Mouse (Mus musculus) C2C12 (cell line): Measurements from ENCODE around the gene Mff. TPM values are rescaled to one million over a fixed set of nuclear protein-coding genes. Genes with fewer than 3 reads are reported as not detected.

Source experiments
- H3K27me3 ChIP-seq: one replicate; pipeline ENCODE4 v1.6.1; 2011; ENCODE audit not compliant: control insufficient read depth, insufficient read depth, insufficient read length
- H3K36me3 ChIP-seq: one replicate; pipeline ENCODE4 v1.6.1; 2011; ENCODE audit not compliant: control insufficient read depth, insufficient read depth
- H3K4me3 ChIP-seq: one replicate; pipeline ENCODE4 v1.5.1; 2011; ENCODE audit warnings: mild to moderate bottlenecking, control low read depth; ENCODE audit not compliant: poor library complexity, insufficient read depth, severe bottlenecking
- H3K79me2 ChIP-seq: one replicate; pipeline ENCODE4 v1.6.1; 2011; ENCODE audit not compliant: control insufficient read depth, insufficient read depth
- H3K79me3 ChIP-seq: one replicate; pipeline ENCODE4 v1.6.1; 2011; ENCODE audit warnings: low read depth, control low read depth
- H3ac ChIP-seq: one replicate; pipeline ENCODE3; 2011; ENCODE audit warnings: low read depth; ENCODE audit not compliant: control insufficient read depth, insufficient read length
- CEBPB ChIP-seq: IDR thresholded peaks from one replicate; pipeline ENCODE4 v1.6.1; 2011; ENCODE audit warnings: low read depth, mild to moderate bottlenecking, control low read depth, moderate library complexity
- CTCF ChIP-seq: IDR thresholded peaks from one replicate; pipeline ENCODE4 v1.5.1; 2011; ENCODE audit not compliant: control insufficient read depth, insufficient read depth, insufficient read length
- FOSL1 ChIP-seq: IDR thresholded peaks from one replicate; pipeline ENCODE4 v1.8.0; 2011; ENCODE audit warnings: mild to moderate bottlenecking, low read length; ENCODE audit not compliant: poor library complexity, insufficient read depth, severe bottlenecking
- MAX ChIP-seq: IDR thresholded peaks from one replicate; pipeline ENCODE4 v1.6.1; 2011; ENCODE audit warnings: mild to moderate bottlenecking, control low read depth
- MYOD1 ChIP-seq: IDR thresholded peaks from one replicate; pipeline ENCODE4 v1.6.1; 2011; ENCODE audit warnings: low read depth; ENCODE audit not compliant: control insufficient read depth, insufficient read length
- MYOG ChIP-seq: IDR thresholded peaks from one replicate; pipeline ENCODE4 v1.6.1; 2011; ENCODE audit not compliant: control insufficient read depth, insufficient read length; ENCODE audit errors: extremely low read depth
- USF1 ChIP-seq: IDR thresholded peaks from one replicate; pipeline ENCODE4 v1.6.1; 2011; ENCODE audit warnings: low read depth, mild to moderate bottlenecking, control low read depth, moderate library complexity
- polyA plus RNA-seq: library from polyadenylated mRNA; unstranded; fragments of >200 nt; fragmentation: generic; extraction: Trizol; gene quantifications from one replicate; pipeline ENCODE4 v1.2.1, GENCODE M21; 2012; ENCODE audit warnings: missing spikeins

Gene Mff
- polyA plus RNA-seq, 1 experiment: 80.6 TPM

DNA sequence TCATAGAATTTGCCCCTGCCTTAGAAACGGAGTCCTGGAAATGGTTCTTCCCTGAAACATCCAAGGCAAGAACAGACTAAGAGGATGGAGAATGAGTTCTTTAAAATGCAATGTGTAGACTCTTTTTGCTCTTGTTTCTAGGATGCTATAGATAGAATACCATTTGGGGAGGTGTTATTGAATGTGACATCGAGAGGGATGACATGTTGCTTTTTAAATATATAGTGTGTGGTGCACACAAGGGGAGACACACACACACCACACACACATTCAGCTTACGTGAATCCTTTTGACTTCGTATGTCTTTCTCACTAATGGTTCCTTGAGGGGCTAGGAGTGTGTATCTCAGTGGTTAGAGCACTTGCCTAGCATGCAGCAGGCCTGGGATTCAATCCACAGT, 50.6 kb downstream of the Mff start:
- Histone ChIP-seq H3ac (no peak overlapping the region), H3K79me2 (no peaks in the 10 kb centered on the region), H3K27me3 (no peaks in the 10 kb centered on the region), H3K4me3 (no peak overlapping the region), H3K36me3 (no peaks in the 10 kb centered on the region), H3K79me3 (no peaks in the 10 kb centered on the region)
- no peak for TF ChIP-seq CEBPB
- TF ChIP-seq MAX: no peak
- TF ChIP-seq FOSL1: no peak
- TF ChIP-seq USF1: no peak
- TF ChIP-seq MYOD1: no peak
- no peak for TF ChIP-seq CTCF
- TF ChIP-seq MYOG: no peak

DNA sequence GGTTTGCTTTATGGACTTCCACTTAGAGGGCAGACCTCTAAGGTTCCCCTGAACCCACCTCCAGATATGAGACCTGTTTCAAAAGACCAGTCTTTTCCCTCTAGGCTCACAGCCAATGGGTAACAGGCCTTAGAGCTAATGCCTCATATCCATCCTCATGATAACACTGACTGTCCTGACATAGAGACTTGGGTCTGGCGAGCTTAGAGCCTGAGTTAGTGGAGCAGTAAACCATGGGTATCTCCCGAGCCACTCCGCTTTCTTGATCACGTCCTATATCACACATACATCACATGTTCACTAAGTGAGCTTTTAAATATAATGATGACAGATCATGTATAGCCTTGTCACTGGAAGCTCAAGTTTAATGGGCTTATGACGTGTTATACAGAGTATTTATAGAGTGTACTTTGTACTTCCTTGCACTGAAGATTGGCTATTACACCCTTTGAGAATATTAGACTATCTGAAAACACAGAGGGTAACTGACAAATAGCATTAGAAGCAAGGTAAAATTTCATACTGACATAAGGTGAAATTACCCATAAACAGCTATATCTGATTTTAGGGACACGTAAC, 54.8 kb downstream of the Mff start:
- H3K79me2 ChIP-seq: no peaks in the 10 kb centered on the region
- H3K27me3 ChIP-seq: no peaks in the 10 kb centered on the region
- H3ac ChIP-seq: no peak overlapping the region
- no peaks in the 10 kb centered on the region for H3K36me3 ChIP-seq
- TF ChIP-seq MYOD1 (no peak), CEBPB (no peak)
- H3K4me3 ChIP-seq: no peak overlapping the region
- no peaks in the 10 kb centered on the region for H3K79me3 ChIP-seq

DNA sequence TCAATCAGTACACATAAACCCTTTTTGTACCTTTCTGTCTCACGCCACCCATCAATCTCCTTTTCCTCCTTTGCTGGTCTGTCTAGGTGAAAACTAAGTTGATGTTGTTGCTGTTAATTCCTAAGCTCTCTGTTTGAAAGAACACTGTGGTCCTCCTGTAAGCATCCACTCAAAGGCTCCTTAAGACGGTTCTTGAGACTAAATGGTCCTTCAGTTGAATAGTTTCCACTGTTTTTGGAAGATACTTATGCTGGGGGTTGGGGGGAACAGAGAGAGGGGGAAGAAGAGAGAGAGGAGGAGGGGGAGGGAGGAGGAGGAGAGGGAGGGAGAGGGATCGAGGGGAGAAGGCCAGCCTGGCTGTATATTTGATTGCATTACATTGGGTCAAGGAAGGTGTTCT, 58.9 kb downstream of the Mff start:
- no peaks in the 10 kb centered on the region for H3K27me3 ChIP-seq
- H3K4me3 ChIP-seq: no peak overlapping the region
- TF ChIP-seq USF1: no peak
- no peak for TF ChIP-seq MYOG
- TF ChIP-seq FOSL1: no peak
- no peak for TF ChIP-seq MYOD1
- no peak for TF ChIP-seq CEBPB
- no peak for TF ChIP-seq CTCF
- TF ChIP-seq MAX: no peak

DNA sequence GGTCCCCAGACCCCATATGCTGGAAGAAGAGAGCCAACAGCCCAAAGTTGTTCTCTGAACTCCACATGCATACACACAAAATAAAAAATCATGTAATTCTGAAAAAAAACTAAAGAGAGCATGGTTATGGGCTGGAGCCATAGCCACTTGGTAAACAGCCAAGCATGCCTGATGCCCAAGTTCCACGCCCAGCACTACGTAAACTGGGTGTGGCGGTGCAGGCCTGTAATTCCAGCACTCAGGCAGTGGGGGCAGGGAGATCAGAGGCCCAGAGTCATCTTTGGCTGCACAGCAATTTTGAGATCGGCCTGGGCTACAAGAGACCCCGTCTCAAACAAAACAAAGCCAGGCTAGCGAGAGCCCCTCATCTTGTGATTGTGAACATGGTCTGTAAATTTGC, 60.9 kb downstream of the Mff start:
- no peaks in the 10 kb centered on the region for H3K79me2 ChIP-seq
- no peaks in the 10 kb centered on the region for H3K79me3 ChIP-seq
- no peaks in the 10 kb centered on the region for H3K36me3 ChIP-seq
- H3K4me3 ChIP-seq: no peak overlapping the region
- H3ac ChIP-seq: no peak overlapping the region
- H3K27me3 ChIP-seq: no peaks in the 10 kb centered on the region
- TF ChIP-seq MAX (no peak), USF1 (no peak), FOSL1 (no peak), MYOD1 (no peak), CTCF (no peak), MYOG (no peak), CEBPB (no peak)

More for the DNA sequence above, 58.9 kb downstream of the Mff start:
- no peaks in the 10 kb centered on the region for H3K36me3 ChIP-seq
- no peaks in the 10 kb centered on the region for H3K79me3 ChIP-seq
- no peaks in the 10 kb centered on the region for H3K79me2 ChIP-seq
- H3ac ChIP-seq: no peak overlapping the region

DNA sequence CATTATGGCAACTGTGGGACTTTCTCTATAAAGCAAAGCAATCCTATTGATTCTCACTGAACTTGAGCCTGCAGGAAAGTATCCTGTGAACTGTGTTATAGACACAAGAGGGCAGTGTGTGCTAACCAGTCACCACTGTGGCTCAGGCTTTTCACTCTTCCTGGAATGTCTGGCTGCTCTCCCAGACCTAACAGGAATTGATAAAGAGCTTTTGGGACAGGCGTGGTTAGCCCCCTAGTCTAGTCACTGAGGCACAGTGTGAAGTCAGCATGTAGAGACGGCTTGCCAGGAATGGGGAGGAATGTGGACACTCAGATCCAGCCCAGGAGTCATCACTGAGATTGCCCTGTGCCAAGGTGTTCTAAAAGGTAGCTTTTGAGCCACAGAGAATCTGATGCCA, 62.7 kb downstream of the Mff start:
- Histone ChIP-seq H3ac (no peak overlapping the region), H3K79me3 (no peaks in the 10 kb centered on the region), H3K4me3 (no peak overlapping the region), H3K79me2 (no peaks in the 10 kb centered on the region), H3K36me3 (no peaks in the 10 kb centered on the region), H3K27me3 (no peaks in the 10 kb centered on the region)
- TF ChIP-seq CEBPB: no peak
- peak; percentile 49 for TF ChIP-seq CTCF

DNA sequence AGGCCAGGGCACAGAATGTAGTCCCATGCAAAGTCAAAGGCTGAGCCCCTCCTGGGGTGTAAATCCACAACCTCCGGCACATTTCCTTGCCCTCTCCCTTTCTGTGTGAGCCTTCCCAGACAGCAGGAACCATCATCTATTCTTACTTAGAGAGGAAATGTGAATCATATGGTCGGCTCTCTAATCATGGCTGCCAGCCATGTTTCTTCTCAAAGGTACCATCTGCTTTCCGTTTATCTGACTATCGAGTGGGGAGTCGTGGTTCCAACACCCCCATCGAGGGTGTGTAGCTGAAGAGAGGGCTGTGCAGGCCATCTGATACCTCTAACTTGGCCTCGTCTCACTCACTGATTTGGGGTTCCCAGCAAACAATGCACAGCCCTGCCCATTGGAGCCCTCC, 63.4 kb downstream of the Mff start:
- H3K36me3 ChIP-seq: no peaks in the 10 kb centered on the region
- H3K4me3 ChIP-seq: no peak overlapping the region
- H3K79me3 ChIP-seq: no peaks in the 10 kb centered on the region
- no peak overlapping the region for H3ac ChIP-seq
- H3K27me3 ChIP-seq: no peaks in the 10 kb centered on the region
- H3K79me2 ChIP-seq: no peaks in the 10 kb centered on the region
- TF ChIP-seq CEBPB: no peak
- TF ChIP-seq MAX: no peak
- no peak for TF ChIP-seq MYOD1
- TF ChIP-seq MYOG: no peak
- no peak for TF ChIP-seq CTCF
- TF ChIP-seq USF1: no peak
- TF ChIP-seq FOSL1: no peak
